Mouse (Mus musculus): ENCODE measurements around the gene Vps18.

DNA sequence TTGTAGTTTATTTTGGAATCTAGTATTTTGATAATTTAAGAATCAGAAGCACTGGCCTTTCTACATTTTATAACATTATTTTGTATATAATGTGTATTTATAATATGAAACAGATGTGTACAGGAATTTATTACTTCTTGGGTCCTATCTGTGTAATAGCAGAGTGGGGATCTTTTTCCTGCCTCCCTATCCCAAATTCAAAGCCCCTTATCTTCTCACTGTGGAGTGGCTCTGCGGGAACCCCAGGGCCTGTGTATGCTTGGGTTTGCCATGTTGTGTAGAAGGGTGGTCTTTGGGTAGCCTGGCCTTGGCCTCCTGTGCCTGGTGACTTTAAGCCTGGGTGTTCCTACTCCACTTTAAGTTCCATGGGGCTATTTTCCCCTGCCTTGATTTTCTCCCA lies 47.0 kb downstream of the Vps18 start:
- TF ChIP-seq POLR2A (IDR thresholded peaks at IDR 0.05; ENCODE audit: insufficient read length, low read depth), result no peak
- TF ChIP-seq USF1 (IDR thresholded peaks at IDR 0.05; ENCODE audit: low read depth), result no peak
- no peak for TF ChIP-seq MYOD1 (IDR thresholded peaks at IDR 0.05; ENCODE audit: control insufficient read depth in 1 of 3, insufficient read length in 2 of 3, low read depth in 2 of 3)
- no peak for TF ChIP-seq MAX (IDR thresholded peaks at IDR 0.05; ENCODE audit: low read depth)
- TF ChIP-seq TCF12 (IDR thresholded peaks at IDR 0.05; ENCODE audit: insufficient read depth, poor library complexity, severe bottlenecking), result no peak
- no peak for TF ChIP-seq E2F4 (IDR thresholded peaks at IDR 0.05; ENCODE audit: insufficient read depth)
- no peak for TF ChIP-seq SRF (IDR thresholded peaks at IDR 0.05; ENCODE audit: control insufficient read depth, insufficient read length, low read depth)
- TF ChIP-seq POLR2AphosphoS2 (IDR thresholded peaks at IDR 0.05; ENCODE audit: insufficient read length, low read depth), result no peak
- no peak for TF ChIP-seq MYOG (IDR thresholded peaks at IDR 0.05; ENCODE audit: control insufficient read depth in 1 of 3, insufficient read depth in 1 of 3, insufficient read length in 2 of 3, low read depth in 2 of 3)
- no peak for TF ChIP-seq TCF3 (IDR thresholded peaks at IDR 0.05; ENCODE audit: insufficient read length, low read depth)
- TF ChIP-seq REST (IDR thresholded peaks at IDR 0.05; ENCODE audit: insufficient read depth, insufficient read length), result no peak
- TF ChIP-seq CEBPB (IDR thresholded peaks at IDR 0.05; ENCODE audit: insufficient read depth, poor library complexity, severe bottlenecking), result no peak
